Mouse (Mus musculus) liver, adult (tissue): Measurements from ENCODE around the gene Ajap1.

Experiments used
- GATA4 ChIP-seq: IDR thresholded peaks from 2 replicates; pipeline ENCODE4 v1.6.1; 2014; ENCODE audit warnings: mild to moderate bottlenecking, low read length; ENCODE audit not compliant: insufficient replicate concordance

Gene Ajap1

GRCm38 (mm10) chr4:153416111-153416510 lies 66.5 kb downstream of the Ajap1 start:
- TF ChIP-seq GATA4, result no peak

- no peak for TF ChIP-seq GATA4
These were observed 84.2 kb downstream of the Ajap1 start for GRCm38 (mm10) chr4:153398421-153398820.

GRCm38 (mm10) chr4:153387478-153387877 lies 95.1 kb downstream of the Ajap1 start:
- TF ChIP-seq GATA4, result no peak

GRCm38 (mm10) chr4:153381433-153381832 lies 101.2 kb downstream of the Ajap1 start:
- TF ChIP-seq GATA4, result no peak

GRCm38 (mm10) chr4:153380885-153381284 lies 101.7 kb downstream of the Ajap1 start:
- TF ChIP-seq GATA4, result no peak

- no peak for TF ChIP-seq GATA4
These were observed 104.6 kb downstream of the Ajap1 start for GRCm38 (mm10) chr4:153377981-153378380.

GRCm38 (mm10) chr4:153374233-153374632 lies 108.4 kb downstream of the Ajap1 start:
- TF ChIP-seq GATA4, result no peak

- TF ChIP-seq GATA4, result no peak
These were observed 109.5 kb downstream of the Ajap1 start for GRCm38 (mm10) chr4:153373125-153373524.

GRCm38 (mm10) chr4:153368620-153369159 lies 113.9 kb downstream of the Ajap1 start:
- no peak for TF ChIP-seq GATA4

GRCm38 (mm10) chr4:153360868-153361545 lies 121.6 kb downstream of the Ajap1 start:
- no peak for TF ChIP-seq GATA4

- no peak for TF ChIP-seq GATA4
These were observed 124.4 kb downstream of the Ajap1 start for GRCm38 (mm10) chr4:153358243-153358550.

GRCm38 (mm10) chr4:153357539-153358242 lies 124.9 kb downstream of the Ajap1 start:
- no peak for TF ChIP-seq GATA4

- TF ChIP-seq GATA4, result no peak
These were observed 126.4 kb downstream of the Ajap1 start for GRCm38 (mm10) chr4:153356236-153356635.

- no peak for TF ChIP-seq GATA4
These were observed 137.6 kb downstream of the Ajap1 start for GRCm38 (mm10) chr4:153344999-153345398.

GRCm38 (mm10) chr4:153340887-153341286 lies 141.7 kb downstream of the Ajap1 start:
- TF ChIP-seq GATA4, result no peak

- TF ChIP-seq GATA4, result no peak
These were observed 147.3 kb downstream of the Ajap1 start for GRCm38 (mm10) chr4:153335301-153335799.
